Mouse (Mus musculus): ENCODE results near the gene Gng5. TPM values are rescaled to one million over a fixed set of nuclear protein-coding genes. Genes with fewer than 3 reads are reported as not detected.

Gng5 gene
- polyA plus RNA-seq, 1 experiment from 2014 or later: 820 TPM

GRCm38 (mm10) chr3:146554816-146555215 lies 55.2 kb downstream of the Gng5 start:
- no peak for ATAC-seq (ENCODE audit: insufficient number of reproducible peaks, low FRiP score, low TSS enrichment, low read depth)
- no peaks in the 10 kb centered on the region for H3K36me3 ChIP-seq
- H3K9ac ChIP-seq: no peak overlapping the region
- no peak overlapping the region for H3K27ac ChIP-seq
- H3K4me1 ChIP-seq: no peaks in the 10 kb centered on the region
- H3K4me2 ChIP-seq: no peak overlapping the region
- no peaks in the 10 kb centered on the region for H3K9me3 ChIP-seq
- 80% methylated on average over 7 of the region's 7 CpGs for WGBS
- no peaks in the 10 kb centered on the region for H3K27me3 ChIP-seq
- no peak overlapping the region for H3K4me3 ChIP-seq

Other genes starting within 250 kb of the Gng5 start
- gene Ssx2ip, start 95.2 kb upstream of the Gng5 start, polyA plus RNA-seq (2015; fragmentation: Nextera tagmentation; extraction: Ambion mirVana): 25.4 and 25.6 TPM in 2 replicates
- 10.1 and 10.4 TPM in 2 replicates for gene Ctbs, start 50.0 kb upstream of the Gng5 start, polyA plus RNA-seq (2015; fragmentation: Nextera tagmentation; extraction: Ambion mirVana)
- 4.2 and 4.7 TPM in 2 replicates for gene Spata1, start 54 bp upstream of the Gng5 start, polyA plus RNA-seq (2015; fragmentation: Nextera tagmentation; extraction: Ambion mirVana)
- gene Rpf1, start 21.6 kb downstream of the Gng5 start, polyA plus RNA-seq (2015; fragmentation: Nextera tagmentation; extraction: Ambion mirVana): 43.2 and 44.9 TPM in 2 replicates
- 1.0 and 1.2 TPM in 2 replicates for gene Uox, start 70.6 kb downstream of the Gng5 start, polyA plus RNA-seq (2015; fragmentation: Nextera tagmentation; extraction: Ambion mirVana)
- 0.14 and 0.15 TPM in 2 replicates for gene Dnase2b, start 115.8 kb downstream of the Gng5 start, polyA plus RNA-seq (2015; fragmentation: Nextera tagmentation; extraction: Ambion mirVana)
- gene 4930503B20Rik, start 151.5 kb downstream of the Gng5 start, polyA plus RNA-seq (2015; fragmentation: Nextera tagmentation; extraction: Ambion mirVana): not detected in 2 replicates
- 1.2 and 1.7 TPM in 2 replicates for gene Samd13, start 185.8 kb downstream of the Gng5 start, polyA plus RNA-seq (2015; fragmentation: Nextera tagmentation; extraction: Ambion mirVana)